Mouse (Mus musculus): ENCODE results near the gene Kremen1. TPM values are rescaled to one million over a fixed set of nuclear protein-coding genes. Genes with fewer than 3 reads are reported as not detected.

Kremen1 gene
- total and polyA plus RNA-seq, 3 experiments = 5.0 to 11.8 (median 7.3) TPM

DNA sequence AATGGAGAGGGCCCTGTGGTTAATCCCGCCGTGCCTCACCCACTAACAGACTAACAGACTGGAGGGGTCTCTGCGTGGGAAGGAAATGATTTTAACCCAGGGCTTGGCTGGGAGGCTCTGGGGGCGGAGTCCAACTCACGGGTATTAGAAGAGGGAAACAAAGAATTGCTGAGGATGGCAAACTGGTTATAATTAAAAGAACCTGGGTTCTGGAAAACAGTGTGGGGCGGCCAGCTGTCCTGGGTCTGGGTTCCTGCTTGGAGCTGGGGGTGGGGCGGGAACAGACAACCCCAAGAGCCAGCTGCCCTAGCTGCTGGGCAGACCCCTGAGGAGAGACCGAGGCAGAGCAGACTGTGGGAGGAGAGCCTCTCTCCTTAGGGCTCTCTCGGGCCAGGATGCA lies 77.1 kb downstream of the Kremen1 start:
- H3K27ac ChIP-seq (ENCODE audit: insufficient read depth, low read depth) = no peak overlapping the region
- no peak for DNase-seq (ENCODE audit: extremely low read depth)
- H3K4me2 ChIP-seq (ENCODE audit: insufficient read depth, low read depth, poor library complexity, severe bottlenecking) = no peak overlapping the region
- H3K79me2 ChIP-seq (replicated peaks; ENCODE audit: control insufficient read depth, extremely low read depth, insufficient read depth, poor library complexity, severe bottlenecking) = no peaks in the 10 kb centered on the region
- dilution Hi-C loops (cut with MboI; ENCODE audit: extremely low pct_ligation_motif_present, extremely low pct_unique_long_range_greater_than_20kb, low sequenced_read_pairs) (no loop called here), in situ Hi-C loops (cut with MboI; ENCODE audit: low pct_ligation_motif_present, low pct_unique_long_range_greater_than_20kb, low sequenced_read_pairs) (loop anchor here (10.0 kb wide), 1 partner anchor 101 kb away; no protein-coding TSS in a partner anchor)
- no peak overlapping the region for H3K4me3 ChIP-seq (replicated peaks in 1 of 3; ENCODE audit: low read depth in 2 of 3, low read length in 2 of 3, poor library complexity in 1 of 3)
- H3K4me1 ChIP-seq (ENCODE audit: control insufficient read depth in 1 of 2, insufficient read depth in 2 of 2) = peaks cover 0 to 10% of the 10 kb centered on the region in 2 experiments; a peak in 3 of 4 replicates
- no peaks in the 10 kb centered on the region for H3K36me3 ChIP-seq (replicated peaks in 1 of 2; ENCODE audit: control insufficient read depth in 1 of 2, insufficient read depth in 1 of 2, low read length in 1 of 2)
- H3K27me3 ChIP-seq (replicated peaks) = no peaks in the 10 kb centered on the region
- H3K9ac ChIP-seq (ENCODE audit: insufficient read depth, low read depth) = no peak overlapping the region
- TF ChIP-seq ETS1 (conservative IDR thresholded peaks at IDR 0.05; ENCODE audit: low read depth, low read length) (no peak), POLR2AphosphoS2 (IDR thresholded peaks at IDR 0.05; ENCODE audit: low read depth, low read length) (no peak), IRF4 (IDR thresholded peaks at IDR 0.05; ENCODE audit: low read depth, low read length) (no peak), USF2 (conservative IDR thresholded peaks at IDR 0.05; ENCODE audit: low read depth, low read length) (no peak), TBP (conservative IDR thresholded peaks at IDR 0.05; ENCODE audit: low read depth, low read length) (no peak), MAFK (IDR thresholded peaks at IDR 0.05; ENCODE audit: insufficient replicate concordance, low read length) (no peak), EP300 (IDR thresholded peaks at IDR 0.05; ENCODE audit: low read length) (no peak), POLR2A (IDR thresholded peaks at IDR 0.05; ENCODE audit: low read depth, low read length) (no peak), NRF1 (IDR thresholded peaks at IDR 0.05; ENCODE audit: low read depth, low read length) (no peak), PAX5 (IDR thresholded peaks at IDR 0.05; ENCODE audit: low read length) (no peak), BHLHE40 (IDR thresholded peaks at IDR 0.05; ENCODE audit: low read depth, low read length) (no peak), KAT2A (IDR thresholded peaks at IDR 0.05; ENCODE audit: insufficient replicate concordance, low read length) (no peak), RCOR1 (conservative IDR thresholded peaks at IDR 0.05; ENCODE audit: low read depth, low read length) (no peak)
- H3K9me3 ChIP-seq (replicated peaks; ENCODE audit: low read length) = no peaks in the 10 kb centered on the region

DNA sequence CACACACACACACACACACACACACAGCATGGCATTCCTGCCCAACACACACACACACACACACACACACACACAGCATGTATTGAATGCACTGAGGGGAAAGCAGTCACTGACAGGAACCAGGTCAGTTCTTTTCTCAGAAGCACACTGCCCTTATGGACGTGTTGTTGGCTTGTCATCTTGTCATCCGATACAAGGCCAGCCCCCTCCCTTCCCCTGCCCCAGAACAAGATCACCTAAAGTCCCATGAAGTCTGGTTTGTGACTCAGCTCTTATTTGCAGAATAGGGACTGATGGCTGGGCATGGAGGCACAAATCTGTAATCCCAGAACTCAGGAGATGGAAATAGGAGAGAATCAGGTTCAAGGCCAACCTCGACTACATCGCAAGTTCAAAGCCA lies 78.5 kb downstream of the Kremen1 start:
- no peaks in the 10 kb centered on the region for H3K9me3 ChIP-seq (replicated peaks; ENCODE audit: low read length)
- H3K27ac ChIP-seq (ENCODE audit: insufficient read depth, low read depth) = no peak overlapping the region
- H3K79me2 ChIP-seq (replicated peaks; ENCODE audit: control insufficient read depth, extremely low read depth, insufficient read depth, poor library complexity, severe bottlenecking) = no peaks in the 10 kb centered on the region
- dilution Hi-C loops (cut with MboI; ENCODE audit: extremely low pct_ligation_motif_present, extremely low pct_unique_long_range_greater_than_20kb, low sequenced_read_pairs) (no loop called here), in situ Hi-C loops (cut with MboI; ENCODE audit: low pct_ligation_motif_present, low pct_unique_long_range_greater_than_20kb, low sequenced_read_pairs) (loop anchor here (10.0 kb wide), 1 partner anchor 102 kb away; no protein-coding TSS in a partner anchor)
- H3K4me3 ChIP-seq (replicated peaks in 1 of 3; ENCODE audit: low read depth in 2 of 3, low read length in 2 of 3, poor library complexity in 1 of 3) = no peak overlapping the region
- no peaks in the 10 kb centered on the region for H3K36me3 ChIP-seq (replicated peaks in 1 of 2; ENCODE audit: control insufficient read depth in 1 of 2, insufficient read depth in 1 of 2, low read length in 1 of 2)
- DNase-seq (ENCODE audit: extremely low read depth) = no peak
- TF ChIP-seq MAZ (IDR thresholded peaks at IDR 0.05; ENCODE audit: low read depth, low read length) (no peak), CHD2 (IDR thresholded peaks at IDR 0.05; ENCODE audit: low read length) (no peak), BHLHE40 (IDR thresholded peaks at IDR 0.05; ENCODE audit: low read depth, low read length) (no peak), NRF1 (IDR thresholded peaks at IDR 0.05; ENCODE audit: low read depth, low read length) (no peak), JUND (conservative IDR thresholded peaks at IDR 0.05; ENCODE audit: low read depth, low read length) (no peak), CTCF (conservative IDR thresholded peaks at IDR 0.05 in 1 of 2, IDR thresholded peaks at IDR 0.05 in 1 of 2; ENCODE audit: low read depth in 2 of 2, low read length in 2 of 2) (no peak)
- no peak overlapping the region for H3K9ac ChIP-seq (ENCODE audit: insufficient read depth, low read depth)
- peaks cover 0 to 19% of the 10 kb centered on the region in 2 experiments for H3K4me1 ChIP-seq (ENCODE audit: control insufficient read depth in 1 of 2, insufficient read depth in 2 of 2)
- H3K4me2 ChIP-seq (ENCODE audit: insufficient read depth, low read depth, poor library complexity, severe bottlenecking) = no peak overlapping the region
- H3K27me3 ChIP-seq (replicated peaks) = no peaks in the 10 kb centered on the region

Data from CH12.LX (cell line).